Mouse (Mus musculus) layer of hippocampus, adult 9-11 months (tissue): ENCODE data around the gene Cdkal1.

Experiments used
- DNase-seq: peaks from one replicate; pipeline ENCODE4 v3.0.0; 2022

Gene Cdkal1

DNA sequence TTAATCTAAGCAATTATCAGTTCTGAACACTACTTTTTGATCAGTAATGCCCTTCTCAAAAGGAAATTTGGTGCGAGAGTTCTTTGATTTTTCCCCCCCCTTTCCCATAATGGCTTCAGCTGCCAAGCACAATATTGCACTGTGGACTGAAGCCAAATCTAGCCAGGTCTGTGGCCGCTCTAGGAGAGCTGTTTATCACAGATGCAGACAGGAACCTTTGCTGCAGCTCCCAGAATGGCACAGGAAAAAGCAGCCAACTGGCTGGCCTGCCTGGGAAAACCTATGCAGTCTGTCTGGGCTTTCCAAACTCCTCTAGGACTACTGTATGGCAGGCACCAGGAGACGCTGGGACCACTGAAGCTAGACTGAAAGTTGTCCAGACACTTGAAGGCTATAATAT is 483.6 kb downstream of the Cdkal1 start:
- DNase-seq = no peak

DNA sequence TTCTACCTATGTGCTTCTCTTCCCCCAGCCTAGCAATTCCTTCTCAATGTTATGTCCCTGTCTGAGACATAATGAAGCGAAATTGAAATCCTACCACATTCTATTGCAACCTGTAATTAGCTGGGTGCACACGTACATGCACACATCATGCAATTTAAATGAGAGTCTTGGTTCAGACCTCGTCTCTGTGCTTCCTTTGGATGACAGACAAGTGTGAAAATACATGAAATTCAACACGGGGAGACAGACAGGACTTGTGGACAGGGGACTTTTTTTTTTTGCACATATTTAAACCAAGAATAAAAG is 484.1 kb downstream of the Cdkal1 start:
- DNase-seq = no peak

DNA sequence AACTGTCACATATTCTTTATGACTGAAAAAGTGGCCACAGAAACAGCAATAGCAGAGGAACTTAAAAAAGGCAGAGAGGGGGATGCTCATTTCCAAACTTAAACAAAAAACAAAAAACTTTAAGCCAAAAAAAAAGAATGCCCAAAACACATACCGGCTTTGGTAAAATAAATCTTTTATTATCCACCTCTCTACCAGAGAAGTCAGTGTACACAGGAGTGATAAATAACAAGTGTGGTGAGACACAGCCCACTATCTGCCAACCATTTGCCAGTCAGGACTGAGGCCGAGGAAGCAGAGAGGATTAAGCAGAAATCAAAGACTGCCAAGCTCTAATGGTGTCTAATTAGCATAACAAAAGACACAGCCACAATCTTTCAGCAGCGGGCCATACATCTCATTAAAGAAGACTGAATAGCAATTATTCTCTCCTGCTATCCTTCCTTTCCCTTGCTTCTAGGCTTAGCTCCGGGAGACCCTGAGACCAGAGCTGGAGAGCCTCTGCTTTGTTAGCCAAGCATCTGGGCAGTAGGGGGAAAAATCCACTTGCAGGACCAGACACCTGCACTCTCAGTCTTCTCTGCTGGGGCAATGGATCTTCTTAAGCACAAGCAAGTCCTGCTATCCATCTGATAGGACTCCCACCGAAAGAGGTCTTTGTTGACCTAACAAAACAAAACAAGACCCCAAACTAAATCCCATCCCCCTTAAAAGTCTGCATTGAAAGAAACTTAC is 484.6 kb downstream of the Cdkal1 start:
- DNase-seq = no peak

DNA sequence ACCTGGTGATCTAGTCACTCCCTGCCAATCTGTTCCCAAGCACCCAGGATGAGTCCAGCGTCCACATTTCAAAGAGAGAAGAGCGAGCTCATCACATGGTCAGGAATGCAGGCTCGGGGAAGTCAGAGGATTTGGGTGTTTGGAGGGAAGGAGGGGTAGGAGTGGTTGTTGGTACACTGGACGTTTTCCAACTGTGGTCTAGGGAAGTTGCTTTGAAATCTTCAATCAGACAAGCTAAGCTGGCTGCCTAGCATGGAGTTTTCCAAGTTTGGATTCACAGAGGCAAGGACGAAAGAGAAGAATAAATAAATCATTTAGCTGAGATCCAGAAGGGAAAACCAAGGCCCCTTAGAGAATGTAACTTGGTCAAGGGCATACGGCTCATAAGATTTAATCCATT is 486.7 kb downstream of the Cdkal1 start:
- no peak for DNase-seq

DNA sequence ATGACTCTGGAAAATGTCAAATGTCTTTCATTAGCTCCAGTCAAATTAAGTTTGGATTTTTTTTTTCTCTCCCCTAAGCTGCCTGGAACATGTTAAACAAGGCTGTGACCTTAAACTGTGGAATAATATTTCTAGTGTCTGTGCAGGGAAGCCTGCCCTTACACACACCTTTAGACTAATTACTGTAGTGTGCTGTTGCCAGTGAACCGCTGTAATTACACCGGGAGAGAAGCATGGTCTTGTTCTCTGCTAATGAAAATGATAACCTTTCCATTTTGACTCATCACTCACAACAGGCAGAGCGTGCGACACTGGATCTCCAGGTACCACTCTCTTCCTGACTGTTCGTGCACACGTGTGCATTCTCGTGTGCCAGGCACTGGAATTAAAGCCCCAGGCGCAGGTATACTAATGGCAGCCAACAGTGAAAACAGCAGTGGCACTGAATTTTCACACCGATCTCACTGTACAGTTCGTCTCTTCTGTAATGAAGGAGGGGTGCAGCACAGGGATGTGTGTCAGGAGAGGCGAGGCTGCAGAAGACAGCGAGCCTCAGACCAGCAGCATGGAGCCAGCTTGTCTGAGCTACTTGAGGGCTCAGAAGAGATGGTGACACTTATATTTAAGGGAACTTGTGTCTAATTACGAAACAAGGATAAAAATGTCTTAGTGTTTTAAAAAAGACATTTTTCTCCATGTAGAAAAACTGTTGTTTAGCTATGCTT is 490.4 kb downstream of the Cdkal1 start:
- no peak for DNase-seq

DNA sequence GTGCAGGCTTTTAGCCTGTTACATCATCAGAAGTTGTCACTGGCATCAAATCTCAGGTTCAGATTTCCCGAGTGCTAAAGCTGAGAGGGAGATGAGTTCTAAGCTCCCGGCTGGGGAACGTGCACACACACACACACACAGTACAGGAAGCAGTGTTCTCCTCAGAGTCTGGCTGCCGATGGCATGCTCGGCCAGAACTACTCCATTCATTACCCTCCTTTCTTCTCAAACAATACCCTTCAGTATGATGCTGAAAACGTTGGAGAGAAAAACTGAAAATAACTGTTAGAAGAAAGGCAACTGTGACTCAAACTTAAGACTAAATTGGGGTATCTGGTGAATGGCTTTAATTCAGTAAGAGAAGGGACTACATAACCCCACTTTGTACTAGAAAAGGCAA is 491.5 kb downstream of the Cdkal1 start:
- DNase-seq = no peak

DNA sequence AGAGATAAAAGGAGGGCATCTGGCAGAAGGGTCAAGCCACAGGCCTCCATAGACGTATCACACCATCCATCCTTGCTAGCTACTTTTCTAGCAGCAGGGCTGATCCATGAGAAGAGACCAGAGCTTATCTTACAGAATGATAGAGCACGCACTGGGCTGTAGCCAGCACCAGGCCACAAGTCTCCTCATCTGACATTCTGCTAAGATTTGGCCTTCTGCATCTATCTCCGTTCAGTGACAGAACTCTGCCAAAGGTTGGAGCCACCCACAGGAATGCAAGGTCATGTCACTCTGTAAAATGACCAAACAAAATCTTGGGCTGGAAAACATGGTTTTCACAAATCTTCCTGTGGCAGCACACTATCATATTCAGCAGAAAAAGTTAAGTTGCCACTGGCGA is 493.6 kb downstream of the Cdkal1 start:
- DNase-seq = no peak

DNA sequence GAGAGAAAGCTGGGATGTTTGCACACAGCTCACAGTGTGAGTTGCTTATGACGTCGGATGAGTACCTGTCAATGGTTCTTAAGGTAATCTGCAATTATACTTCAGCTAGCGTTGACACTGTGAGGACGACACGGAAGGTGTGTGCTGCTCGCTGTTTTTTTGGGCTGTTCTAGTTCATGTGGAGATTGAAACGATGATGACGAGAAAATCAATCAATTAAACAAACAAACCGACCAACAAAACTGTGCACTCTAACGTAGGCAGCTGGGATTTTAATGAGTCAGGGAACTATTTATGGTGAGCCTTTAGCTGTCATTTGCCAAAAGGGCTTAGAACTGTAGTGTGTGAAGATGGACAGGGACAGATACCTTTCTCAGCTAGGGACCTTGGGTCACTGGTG is 494.6 kb downstream of the Cdkal1 start:
- DNase-seq = no peak

DNA sequence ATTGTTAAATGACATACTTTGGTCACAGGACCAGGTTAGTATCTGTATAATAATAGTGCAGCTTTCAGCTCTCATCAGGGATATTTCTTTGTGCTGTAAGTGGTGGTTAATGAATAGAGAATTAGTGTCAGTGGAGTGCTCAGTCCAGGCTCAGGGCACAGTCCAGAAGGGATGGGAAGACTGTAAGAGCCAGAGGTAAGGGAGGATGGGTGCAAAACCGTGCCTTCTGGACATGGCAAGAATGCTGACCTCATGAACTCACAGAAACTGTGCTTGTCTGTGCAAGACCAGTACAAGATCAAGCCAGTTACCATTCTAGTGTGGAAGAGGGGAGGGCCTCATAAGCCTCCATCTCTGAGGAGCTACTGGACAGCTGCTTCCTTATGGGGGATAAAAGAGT is 496.1 kb downstream of the Cdkal1 start:
- DNase-seq = no peak

DNA sequence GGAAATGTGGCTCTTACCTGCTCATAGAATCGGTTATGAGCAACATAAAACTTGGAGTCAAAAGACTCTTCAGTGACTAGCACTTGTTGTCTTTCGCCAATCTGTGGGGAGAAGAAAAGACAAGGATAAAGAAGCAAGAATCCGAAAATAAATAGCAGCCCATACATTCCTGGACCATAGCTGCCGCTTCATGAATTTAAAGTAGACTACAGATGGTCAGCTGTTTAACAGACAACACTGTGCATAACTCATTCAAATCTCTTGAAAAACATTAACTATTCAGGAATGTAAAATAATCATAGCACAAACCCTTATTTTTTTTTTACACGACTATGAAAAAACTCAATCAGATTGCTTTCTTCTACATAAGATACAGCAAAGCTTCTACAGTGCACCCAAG is 498.0 kb downstream of the Cdkal1 start:
- DNase-seq = no peak

DNA sequence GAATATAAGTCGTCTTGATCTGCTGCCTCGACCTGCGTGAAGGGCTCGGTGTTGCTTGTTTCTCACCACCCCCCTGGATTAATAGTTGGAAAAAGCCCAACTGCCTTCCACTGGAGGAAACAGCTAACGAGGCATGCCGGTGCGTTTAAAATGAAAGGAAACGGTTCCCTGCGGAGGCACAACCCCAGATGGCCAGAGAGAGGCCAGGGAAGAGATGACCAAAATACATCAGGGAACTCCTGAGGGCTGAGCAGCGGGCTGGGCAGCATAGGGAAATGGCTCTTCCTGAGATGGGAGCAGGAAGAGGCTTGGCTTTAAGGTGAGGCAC is 499.4 kb downstream of the Cdkal1 start:
- DNase-seq = no peak

DNA sequence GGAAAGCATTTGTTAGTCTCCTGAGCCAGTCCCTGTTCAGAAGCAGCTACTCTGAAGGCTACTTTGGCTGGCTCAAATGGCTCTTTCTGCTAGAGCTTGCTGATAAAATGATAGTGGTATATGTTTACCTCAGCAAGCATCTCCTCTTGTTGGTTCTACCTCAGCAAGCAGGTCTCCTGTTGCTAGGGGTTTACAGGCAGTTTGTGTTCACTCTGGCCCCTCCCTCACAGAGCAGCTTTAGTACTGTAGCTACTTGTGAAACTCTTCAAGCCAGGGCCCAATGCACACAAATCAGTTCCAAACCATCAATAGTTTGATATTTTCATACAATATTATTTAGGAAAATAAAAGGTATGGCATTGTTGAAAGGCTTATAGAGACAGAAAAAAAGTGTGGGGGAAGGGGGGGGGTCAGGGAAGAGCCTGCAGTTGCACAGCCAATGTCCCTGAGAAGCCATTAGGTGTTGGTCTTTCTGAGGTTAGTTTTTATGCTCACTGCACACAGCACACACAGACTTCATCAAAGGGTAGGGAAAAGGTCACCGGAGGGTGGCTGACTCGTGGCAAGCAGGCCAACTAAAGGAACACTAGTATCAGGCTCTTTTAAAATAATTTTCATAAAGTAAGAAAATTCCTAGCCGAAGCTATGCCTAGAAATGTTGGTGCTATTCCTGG is 499.9 kb downstream of the Cdkal1 start:
- DNase-seq = no peak

DNA sequence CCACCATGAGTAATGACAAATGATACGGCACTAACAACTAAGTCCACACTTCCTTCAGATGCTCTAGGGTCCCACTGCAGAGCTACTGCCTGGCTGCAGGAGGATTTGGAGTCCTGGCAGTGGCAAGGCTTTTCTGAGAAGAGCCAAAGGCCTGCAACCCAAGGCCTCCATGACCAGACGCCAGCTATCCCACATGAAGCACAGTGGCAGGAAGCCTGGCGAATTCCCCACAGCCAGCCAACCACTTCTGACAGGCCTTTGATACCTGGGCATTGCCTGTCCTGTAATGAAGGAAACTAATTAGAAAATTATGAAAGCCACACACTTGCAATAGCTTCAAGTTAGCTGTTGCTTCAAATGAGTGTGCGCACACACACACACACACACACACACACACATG is 500.5 kb downstream of the Cdkal1 start:
- DNase-seq = no peak

DNA sequence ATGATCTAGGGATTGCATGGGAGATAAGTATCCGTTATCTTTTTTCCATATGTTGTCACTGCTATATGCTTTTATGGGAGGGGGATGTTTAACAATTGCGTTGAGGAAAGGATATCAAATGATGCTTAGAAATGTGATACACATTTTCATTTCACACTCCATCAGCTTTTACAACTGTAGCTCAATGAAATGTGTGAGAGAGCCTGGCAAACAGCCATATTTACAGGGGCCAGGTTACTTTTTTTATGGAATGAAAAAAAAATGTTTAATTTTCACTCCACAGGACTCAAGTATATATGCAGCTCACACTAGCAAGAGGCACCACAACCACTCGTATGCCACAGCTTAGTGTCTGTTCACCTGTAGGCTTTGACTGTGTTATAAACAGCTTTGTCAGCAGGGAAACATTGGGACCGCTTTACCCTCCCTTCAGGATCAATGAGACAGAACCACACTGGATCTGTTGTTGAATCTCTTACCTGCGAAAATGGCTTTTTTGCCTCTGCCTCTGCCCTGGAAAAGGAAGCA is 501.5 kb downstream of the Cdkal1 start:
- no peak for DNase-seq

DNA sequence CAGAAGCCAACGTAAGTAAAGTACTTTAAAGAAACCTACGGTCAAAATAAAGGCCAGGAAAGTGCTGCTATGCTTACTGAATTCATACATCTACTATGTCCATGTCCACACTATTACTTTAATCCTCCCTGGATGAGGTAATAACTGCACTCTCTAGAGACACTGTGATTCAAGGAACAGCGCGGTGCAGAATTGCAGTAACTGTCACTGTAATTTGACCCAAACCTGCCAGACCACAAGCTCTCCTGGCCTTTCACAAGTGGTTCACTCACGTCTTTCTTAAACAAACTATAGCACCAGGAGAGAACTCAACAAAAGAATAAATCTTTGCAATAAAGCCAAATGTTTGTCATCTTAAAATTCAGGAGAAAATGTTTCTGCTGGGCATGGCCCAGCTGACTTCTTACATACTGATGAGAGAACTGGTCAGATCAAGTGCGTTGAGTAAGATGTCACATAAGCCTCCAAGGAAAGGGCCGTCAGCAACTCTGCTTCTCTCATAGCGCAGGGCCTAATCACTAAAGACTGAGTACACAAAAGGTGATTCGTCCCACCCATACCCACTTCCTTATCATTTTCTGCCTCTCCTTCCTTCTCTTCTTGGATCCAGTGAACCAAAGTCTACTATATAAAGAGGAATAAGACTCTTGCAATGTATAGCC is 504.3 kb downstream of the Cdkal1 start:
- no peak for DNase-seq

DNA sequence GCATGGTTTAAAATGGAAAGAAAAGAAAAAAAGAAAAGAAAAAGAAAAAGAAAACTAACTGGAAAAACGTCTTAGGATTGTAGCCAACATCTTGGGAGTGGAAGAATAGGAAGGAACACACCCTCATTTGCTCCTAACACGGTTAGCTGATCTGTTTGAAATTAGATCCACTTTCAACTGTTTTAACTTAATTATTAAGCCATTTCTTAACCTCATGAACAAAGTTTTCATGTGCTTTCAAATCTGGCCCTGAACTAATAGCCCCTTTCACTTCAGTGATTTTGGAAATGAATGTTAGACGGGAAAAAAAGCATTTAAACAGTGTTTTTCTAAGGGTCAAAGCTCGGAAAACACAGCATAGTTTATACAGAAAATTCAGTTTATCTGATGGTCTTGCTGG is 505.5 kb downstream of the Cdkal1 start:
- no peak for DNase-seq

DNA sequence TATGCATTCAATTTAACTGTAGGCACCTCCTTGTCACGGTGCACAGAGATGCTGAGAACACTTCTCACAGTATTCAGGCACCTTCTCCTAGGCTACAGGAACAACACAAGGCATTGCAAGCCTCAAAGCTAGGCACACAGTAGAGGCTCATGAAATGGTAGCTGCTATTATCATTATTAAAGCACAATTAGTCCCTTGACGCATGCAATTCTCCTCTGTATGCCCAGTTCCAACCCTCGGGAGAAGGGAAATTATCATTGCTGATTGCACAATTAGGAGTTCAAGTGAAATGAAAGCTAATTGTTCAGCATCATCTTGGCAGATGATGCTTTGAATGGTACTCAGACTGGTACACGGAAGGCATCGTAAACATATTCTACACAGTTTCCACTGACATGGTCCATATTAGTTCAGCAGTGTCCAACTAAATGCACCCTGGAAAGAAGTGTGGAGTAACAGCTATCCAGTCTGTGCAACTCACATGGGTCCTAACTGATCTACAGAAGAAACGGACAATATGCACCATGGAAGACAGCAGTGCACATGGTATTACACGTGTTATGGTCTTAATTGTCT is 506.0 kb downstream of the Cdkal1 start:
- DNase-seq = no peak

DNA sequence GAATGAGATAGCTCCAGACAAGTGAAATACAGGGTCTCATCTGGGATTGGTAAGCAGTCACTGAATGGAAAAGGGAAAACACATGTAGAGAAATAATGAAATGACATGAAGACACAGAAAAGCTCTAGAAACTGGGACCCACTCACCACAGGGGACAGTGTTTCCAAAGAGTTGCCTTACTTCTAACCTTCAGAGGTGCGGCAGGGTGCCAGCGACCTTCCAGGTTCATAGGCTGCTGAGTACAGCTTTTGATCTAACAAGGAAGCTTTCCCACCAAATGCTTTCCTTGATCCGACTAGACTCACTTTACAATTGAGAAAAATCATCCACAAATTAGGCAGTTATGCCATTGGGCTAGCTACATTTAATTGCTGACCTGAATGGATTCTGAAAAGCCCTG is 507.1 kb downstream of the Cdkal1 start:
- no peak for DNase-seq

DNA sequence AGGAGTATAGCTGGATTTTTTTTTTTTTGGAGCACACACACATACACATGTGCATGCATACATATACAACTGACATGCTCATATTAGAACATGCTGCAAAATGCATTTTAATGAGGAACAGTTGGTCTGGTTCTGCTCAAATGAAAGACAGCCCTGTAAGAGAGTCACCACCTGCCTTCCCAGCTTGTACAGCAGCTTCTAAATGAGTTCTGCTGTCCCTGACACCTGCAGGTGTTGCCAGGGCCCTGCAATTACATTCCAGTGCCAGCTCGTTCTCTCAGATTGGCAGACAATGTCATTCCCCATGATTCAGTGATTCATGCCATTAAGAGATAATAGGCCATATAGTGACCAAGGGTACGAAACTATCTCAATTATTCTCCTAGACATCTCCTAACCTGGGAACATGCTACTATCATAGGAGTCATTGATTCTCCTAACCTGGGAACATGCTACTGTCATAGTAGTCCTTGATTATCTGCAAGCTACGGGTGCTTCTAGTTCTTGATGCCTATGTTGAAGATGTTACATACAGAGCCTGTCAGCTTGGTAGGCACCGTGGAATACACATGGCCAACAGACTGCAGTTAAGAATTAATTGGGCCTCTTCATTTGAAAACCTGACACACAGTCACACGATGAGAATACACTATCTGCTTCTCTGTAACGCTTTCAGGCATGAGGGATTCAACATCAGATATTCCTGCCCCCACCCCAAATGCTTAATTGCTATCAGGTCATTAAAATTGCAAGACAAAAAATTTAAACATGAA is 522.6 kb downstream of the Cdkal1 start:
- DNase-seq = peak; percentile 31

DNA sequence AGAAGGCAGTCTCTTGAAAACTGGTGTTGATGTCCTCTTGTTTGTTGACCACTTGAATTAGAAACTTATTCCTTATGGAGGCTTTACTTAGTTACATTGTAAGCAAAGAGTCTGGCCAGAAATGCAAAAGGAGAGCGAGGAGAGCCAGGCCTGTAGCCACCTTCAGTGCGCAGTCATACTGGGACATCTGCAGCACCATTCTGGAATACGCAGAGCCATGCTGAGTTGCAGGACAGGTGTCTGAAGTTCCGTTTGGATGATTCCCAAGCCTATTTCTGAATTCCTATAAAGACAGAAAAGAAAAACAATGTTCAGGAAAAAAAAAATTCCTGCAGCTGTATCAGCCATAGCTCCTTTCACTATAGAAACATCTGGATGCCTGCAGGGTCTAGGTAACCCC is 529.5 kb downstream of the Cdkal1 start:
- DNase-seq = no peak

DNA sequence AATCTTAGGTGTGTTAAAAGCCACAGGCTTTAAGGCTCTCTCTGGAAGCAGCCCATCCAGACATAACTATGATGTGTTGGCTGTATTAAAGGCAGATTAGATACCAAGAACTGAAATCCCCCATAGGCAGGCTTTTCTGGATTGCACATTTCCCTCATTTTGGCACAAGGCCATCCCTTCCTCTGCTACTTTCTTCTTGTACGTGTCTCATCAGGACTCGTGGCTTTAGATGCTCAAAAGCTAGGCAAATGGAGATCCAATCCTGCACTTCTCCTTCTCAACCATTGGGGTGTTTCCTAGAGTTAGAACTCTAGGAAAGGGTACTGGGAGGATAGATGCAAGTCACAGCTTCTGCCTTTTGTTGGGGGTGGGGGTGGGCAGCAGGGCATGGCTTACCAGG is 535.1 kb downstream of the Cdkal1 start:
- DNase-seq = no peak

DNA sequence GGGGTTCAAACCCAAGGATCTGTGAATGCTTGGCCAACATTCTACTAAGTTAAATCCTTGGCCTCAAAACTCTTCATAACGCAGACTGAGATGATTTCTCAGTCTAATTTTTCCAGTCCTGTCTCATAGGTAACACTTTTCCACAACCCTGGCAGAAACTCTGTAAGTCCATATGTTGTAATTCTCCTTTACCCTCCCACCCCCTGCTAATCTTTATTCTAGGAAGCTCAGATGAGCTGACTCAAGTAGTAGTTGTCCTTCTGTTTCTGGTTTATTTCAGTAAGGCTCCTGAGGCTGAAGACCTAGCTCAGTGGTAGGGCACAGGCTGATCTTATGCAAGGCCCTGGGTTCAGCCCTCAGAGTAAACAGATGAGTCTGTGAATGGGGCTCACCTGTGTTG is 537.8 kb downstream of the Cdkal1 start:
- no peak for DNase-seq

DNA sequence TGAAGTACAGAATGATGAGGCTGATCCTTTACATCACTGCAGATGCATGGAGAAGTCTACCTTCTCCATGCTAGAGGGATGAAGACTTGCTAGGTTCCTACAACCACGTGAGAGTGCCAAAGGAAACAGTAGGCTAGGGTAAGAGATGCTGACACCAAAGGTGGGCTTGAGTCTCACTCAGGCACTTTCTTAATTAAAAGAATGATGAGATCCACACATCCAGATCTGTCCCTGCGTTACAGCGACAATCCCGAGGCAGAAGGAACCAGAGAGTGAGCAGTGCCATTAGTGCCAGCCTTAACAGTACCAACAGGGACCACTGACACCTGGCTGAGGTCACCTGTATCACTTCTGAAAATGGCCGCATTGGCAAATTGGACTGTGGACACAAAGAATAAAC is 539.2 kb downstream of the Cdkal1 start:
- DNase-seq = no peak
